Mouse (Mus musculus) liver, embryonic 14.5 days (tissue): ENCODE results near the gene Mcts2. TPM values are rescaled to one million over a fixed set of nuclear protein-coding genes. Genes with fewer than 3 reads are reported as not detected.

Experiments used
- ATAC-seq: fragments of 200-750 bp; cut with Nextera tagmentation; 2 replicates; pipeline ENCODE4 v1.8.0; 2017; ENCODE audit warnings: moderate number of reproducible peaks, mild to moderate bottlenecking, moderate library complexity; ENCODE audit not compliant: insufficient read depth
- DNase-seq, 3 experiments: peaks; one replicate each; pipeline ENCODE4 v3.0.0-alpha.2; 2012 to 2013; ENCODE audit warnings: low read depth in 3 of 3, low spot score in 3 of 3
- H3K27ac ChIP-seq: fragments of 300-500 bp; sonication (generic); 2 replicates; pipeline ENCODE4 v1.5.1; 2014; ENCODE audit warnings: moderate library complexity, mild to moderate bottlenecking, control low read depth, inconsistent platforms
- H3K27me3 ChIP-seq: fragments of 300-500 bp; sonication (generic); 2 replicates; pipeline ENCODE4 v1.6.1; 2014; ENCODE audit warnings: mild to moderate bottlenecking, low read length, moderate library complexity; ENCODE audit not compliant: control insufficient read depth, insufficient read depth
- H3K36me3 ChIP-seq: fragments of 300-500 bp; sonication (generic); replicated peaks from 2 replicates; pipeline ENCODE4 v1.6.1; 2014; ENCODE audit warnings: low read depth; ENCODE audit not compliant: control insufficient read depth, insufficient read depth
- H3K4me1 ChIP-seq, 2 experiments: fragments of 200-500 bp in 1 of 2; fragments of 300-500 bp in 1 of 2; sonication (generic) in 1 of 2; replicated peaks; 2 replicates each; pipeline ENCODE4 v1.6.1; 2012 to 2014; ENCODE audit warnings: antibody characterized with exemption in 1 of 2, inconsistent platforms in 1 of 2, low read length in 1 of 2; ENCODE audit not compliant: control insufficient read depth in 2 of 2, insufficient read depth in 2 of 2
- H3K4me2 ChIP-seq: fragments of 300-500 bp; sonication (generic); 2 replicates; pipeline ENCODE4 v1.6.1; 2014; ENCODE audit warnings: low read depth, mild to moderate bottlenecking, control low read depth, moderate library complexity
- H3K4me3 ChIP-seq, 2 experiments: fragments of 200-500 bp in 1 of 2; fragments of 300-500 bp in 1 of 2; sonication (generic) in 1 of 2; 2 replicates each; pipeline ENCODE4 v1.5.1; 2012 to 2014; ENCODE audit warnings: low read depth in 2 of 2, low read length in 2 of 2, mild to moderate bottlenecking in 2 of 2, control low read depth in 1 of 2, inconsistent platforms in 1 of 2, moderate library complexity in 1 of 2; ENCODE audit not compliant: insufficient read depth in 1 of 2
- H3K9ac ChIP-seq: fragments of 300-500 bp; sonication (generic); replicated peaks from 2 replicates; pipeline ENCODE4 v1.6.1; 2014; ENCODE audit warnings: mild to moderate bottlenecking, control low read depth, moderate library complexity
- H3K9me3 ChIP-seq: fragments of 300-500 bp; sonication (generic); 2 replicates; pipeline ENCODE4 v1.6.1; 2016; ENCODE audit warnings: low read length, mixed read lengths; ENCODE audit not compliant: control insufficient read depth
- CTCF ChIP-seq: IDR thresholded peaks from 2 replicates; pipeline ENCODE4 v1.5.1; 2016; ENCODE audit warnings: antibody characterized with exemption, low read depth, control low read depth
- EP300 ChIP-seq: IDR thresholded peaks from 2 replicates; pipeline ENCODE4 v1.6.1; 2016; ENCODE audit warnings: antibody characterized with exemption, low read depth
- WGBS: fragments of 180-500 bp; shearing (Covaris S2); extraction: QIAGEN DNeasy Blood & Tissue Kit; methylation state at CpG from one replicate; pipeline ENCODE4 v1.1.7; 2014; ENCODE audit not compliant: insufficient replicate concordance; 5-methylcytosine and 5-hydroxymethylcytosine counted together
- polyA plus RNA-seq, 2 experiments: library from polyadenylated mRNA; depleted of rRNA in 1 of 2; stranded (reverse) in 1 of 2; unstranded in 1 of 2; fragments of >200 nt; fragmentation: Nextera tagmentation in 1 of 2; extraction: Ambion mirVana in 1 of 2; gene quantifications; 2 replicates each; pipeline versions ENCODE4 v1.2.1 to v1.2.3; 2012 to 2014

The Mcts2 gene
- polyA plus RNA-seq, 2 experiments = 10.3 to 15.2 TPM

DNA sequence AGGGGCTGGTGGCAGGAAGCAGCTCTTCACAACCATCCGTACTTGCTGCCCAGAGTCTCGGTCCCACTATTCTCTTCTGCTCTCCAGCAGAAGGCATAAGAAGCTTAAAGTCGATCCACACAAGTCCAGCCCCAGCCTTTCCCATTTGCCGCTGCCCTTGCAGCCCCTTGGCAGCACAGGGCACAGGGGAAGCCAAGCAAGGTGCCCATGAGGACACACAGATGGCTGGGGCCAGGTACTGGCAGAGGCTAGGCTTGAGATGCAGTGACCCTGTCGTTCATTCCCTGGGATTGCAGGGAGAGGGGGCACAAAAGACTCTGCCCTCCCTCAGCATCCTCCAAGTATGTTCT is 17.4 kb downstream of the Mcts2 start:
- H3K36me3 ChIP-seq = peaks cover 29% of the 10 kb centered on the region
- H3K9ac ChIP-seq = no peak overlapping the region
- H3K4me2 ChIP-seq = no peak overlapping the region
- 80% methylated on average over 5 of the region's 5 CpGs for WGBS
- H3K27ac ChIP-seq = no peak overlapping the region
- H3K27me3 ChIP-seq = no peaks in the 10 kb centered on the region
- TF ChIP-seq EP300 (no peak), CTCF (no peak)
- H3K9me3 ChIP-seq = no peaks in the 10 kb centered on the region
- H3K4me1 ChIP-seq = peaks cover 0 to 9% of the 10 kb centered on the region in 2 experiments; a peak in 2 of 4 replicates
- DNase-seq (no peak), ATAC-seq (no peak)
- no peak overlapping the region for H3K4me3 ChIP-seq

DNA sequence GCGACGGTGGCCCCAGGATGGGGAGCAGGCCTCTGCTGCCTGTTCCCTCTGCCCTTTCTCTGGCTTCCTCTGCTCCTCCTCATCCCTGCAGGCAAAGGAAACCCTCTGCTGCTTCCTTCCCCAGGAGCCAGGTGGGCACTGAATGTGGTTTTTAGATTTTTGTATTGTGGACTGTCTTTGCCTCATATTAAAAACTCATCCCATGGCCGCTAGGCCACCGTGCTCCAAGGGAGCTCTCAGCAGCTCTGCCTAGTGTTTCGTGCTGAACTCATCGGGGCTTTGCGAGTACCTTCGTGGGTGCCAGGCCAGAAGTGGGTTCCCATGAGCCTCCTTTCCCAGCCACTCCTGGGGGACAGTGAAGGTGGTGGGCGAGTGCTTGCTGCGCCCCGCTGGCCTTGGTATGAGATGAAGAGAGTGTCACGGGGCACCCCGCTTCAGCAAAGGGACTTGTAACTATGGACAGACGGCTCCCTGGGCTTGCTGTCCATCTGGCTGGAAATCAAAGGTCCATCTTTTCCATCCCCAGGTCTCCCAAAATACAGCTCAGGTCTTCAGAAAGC is 18.1 kb downstream of the Mcts2 start:
- Histone ChIP-seq H3K27ac (no peak overlapping the region), H3K27me3 (no peaks in the 10 kb centered on the region), H3K4me3 (no peak overlapping the region), H3K4me2 (no peak overlapping the region), H3K4me1 (peaks cover 0 to 9% of the 10 kb centered on the region in 2 experiments; a peak in 2 of 4 replicates), H3K9me3 (no peaks in the 10 kb centered on the region), H3K9ac (no peak overlapping the region), H3K36me3 (peaks cover 24% of the 10 kb centered on the region)
- 81% methylated on average over 14 of the region's 14 CpGs for WGBS
- ATAC-seq = no peak
- no peak for DNase-seq
- TF ChIP-seq EP300 = no peak
- 0 out of 2 replicates have a peak, but pooled peaks have one; percentile 5 for TF ChIP-seq CTCF

DNA sequence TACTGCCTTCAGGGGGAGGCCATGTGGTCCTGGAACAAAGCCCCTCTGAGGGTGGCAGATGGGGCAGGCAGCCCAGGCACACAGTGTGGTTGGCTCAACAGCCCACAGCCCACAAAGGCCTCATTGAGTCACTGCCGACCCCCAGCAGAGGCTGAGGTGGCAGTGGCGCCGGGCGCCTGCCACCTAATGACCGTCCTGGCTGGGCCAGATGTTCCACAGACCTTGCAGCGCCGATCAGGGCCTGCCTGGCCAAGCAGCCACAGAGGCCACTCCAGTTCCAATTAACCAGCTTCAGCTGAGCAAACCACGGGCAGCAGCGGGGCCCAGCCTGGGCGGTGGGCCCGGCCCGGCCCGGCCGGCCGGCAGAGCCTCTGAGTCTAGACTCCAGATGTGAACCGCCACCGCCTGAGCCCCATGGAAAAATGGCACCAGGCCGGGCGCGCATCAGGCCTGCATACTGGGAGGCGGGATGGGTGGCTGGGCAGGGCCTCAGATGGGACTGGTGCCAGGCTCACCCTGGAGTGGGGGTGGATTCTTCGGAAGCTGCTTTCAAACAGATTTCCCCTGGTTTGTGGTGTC is 19.2 kb downstream of the Mcts2 start:
- WGBS = 91% methylated on average over 22 of the region's 22 CpGs
- Histone ChIP-seq H3K4me1 (peaks cover 0 to 9% of the 10 kb centered on the region in 2 experiments; a peak in 2 of 4 replicates), H3K9ac (no peak overlapping the region), H3K9me3 (no peaks in the 10 kb centered on the region), H3K27ac (no peak overlapping the region), H3K4me2 (no peak overlapping the region), H3K27me3 (no peaks in the 10 kb centered on the region), H3K36me3 (peaks cover 23% of the 10 kb centered on the region), H3K4me3 (no peak overlapping the region)
- no peak for TF ChIP-seq EP300
- no peak for TF ChIP-seq CTCF
- DNase-seq (no peak), ATAC-seq (no peak)

DNA sequence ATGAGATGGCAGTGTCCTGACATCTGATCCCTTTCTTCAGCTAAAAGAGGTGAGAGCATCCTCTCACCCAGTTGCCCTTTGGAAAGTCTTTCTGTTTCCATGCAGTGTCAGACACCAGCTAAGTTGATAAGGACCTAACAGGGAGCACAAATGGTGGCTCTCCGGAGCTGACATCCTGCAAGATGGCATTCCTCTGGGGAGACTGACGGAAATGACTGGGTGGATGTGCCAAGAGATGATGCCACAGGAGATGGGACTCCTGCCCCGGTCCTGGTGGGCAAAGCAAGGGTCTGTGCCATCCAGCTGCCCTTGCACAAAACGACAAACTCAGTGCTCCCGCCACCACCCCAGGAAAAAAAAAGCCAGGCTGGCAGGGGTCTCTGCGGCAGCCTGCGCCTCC is 20.4 kb downstream of the Mcts2 start:
- Histone ChIP-seq H3K9ac (no peak overlapping the region), H3K9me3 (no peaks in the 10 kb centered on the region), H3K4me1 (peaks cover 0 to 9% of the 10 kb centered on the region in 2 experiments; a peak in 2 of 4 replicates), H3K4me3 (peak overlapping the region; percentile 32 to 33), H3K36me3 (peaks cover 14% of the 10 kb centered on the region), H3K27ac (no peak overlapping the region), H3K27me3 (no peaks in the 10 kb centered on the region), H3K4me2 (peak overlapping the region; percentile 55)
- no peak for TF ChIP-seq CTCF
- TF ChIP-seq EP300 = no peak
- DNase-seq (no peak), ATAC-seq (no peak)
- WGBS = 39% methylated on average over 7 of the region's 7 CpGs

DNA sequence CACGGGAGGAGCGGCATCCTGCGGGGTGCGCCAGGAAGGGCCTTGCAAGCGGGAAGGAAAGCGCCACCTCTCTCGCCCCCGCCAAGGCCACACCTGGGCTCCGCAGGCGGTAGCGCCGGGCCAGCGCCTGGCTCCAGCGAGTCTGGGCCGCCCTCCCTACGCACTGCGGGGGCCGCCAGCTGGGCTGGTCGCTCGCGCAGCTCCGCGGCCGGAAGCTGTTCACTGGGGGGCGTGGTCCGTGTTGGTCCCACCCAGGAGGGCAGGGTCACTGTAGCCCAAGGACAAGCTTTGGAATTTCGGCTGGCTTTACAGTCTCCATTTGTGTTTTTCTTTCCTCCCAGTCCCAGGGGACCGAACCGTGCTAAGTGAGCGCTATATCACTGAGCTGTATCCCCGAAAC is 20.8 kb downstream of the Mcts2 start:
- H3K27me3 ChIP-seq = no peaks in the 10 kb centered on the region
- ATAC-seq (peak; percentile 76), DNase-seq (peak in 2 of 3 experiments; percentile 26 to 44)
- H3K9me3 ChIP-seq = no peaks in the 10 kb centered on the region
- no peak overlapping the region for H3K27ac ChIP-seq
- 35% methylated on average over 31 of the region's 31 CpGs for WGBS
- peaks cover 14% of the 10 kb centered on the region for H3K36me3 ChIP-seq
- peak overlapping the region; percentile 55 for H3K4me2 ChIP-seq
- TF ChIP-seq CTCF (no peak), EP300 (no peak)
- H3K4me1 ChIP-seq = peaks cover 0 to 9% of the 10 kb centered on the region in 2 experiments; a peak in 2 of 4 replicates
- no peak overlapping the region; the same call in 1 of the 2 replicates for H3K9ac ChIP-seq
- peak overlapping the region; percentile 32 to 33 for H3K4me3 ChIP-seq
